Mouse (Mus musculus): Measurements from ENCODE around the gene Tfrc. TPM values are rescaled to one million over a fixed set of nuclear protein-coding genes. Genes with fewer than 3 reads are reported as not detected.

Gene Tfrc
- total RNA-seq, 4 experiments from 2014 or later: 54.4 to 75.4 (median 58.0) TPM

GRCm38 (mm10) chr16:32666671-32667551 is 58.2 kb downstream of the Tfrc start:
- DNase-seq (ENCODE audit: low spot score in 2 of 2): no peak

GRCm38 (mm10) chr16:32667552-32667872 is 58.8 kb downstream of the Tfrc start:
- DNase-seq (ENCODE audit: low spot score in 2 of 2): no peak

- no peak for DNase-seq (ENCODE audit: low spot score in 2 of 2)
Observed at GRCm38 (mm10) chr16:32668030-32668429, 59.3 kb downstream of the Tfrc start.

- no peak for DNase-seq (ENCODE audit: low spot score in 2 of 2)
Observed at GRCm38 (mm10) chr16:32668472-32668871, 59.8 kb downstream of the Tfrc start.

- DNase-seq (ENCODE audit: low spot score in 2 of 2): no peak
Observed at GRCm38 (mm10) chr16:32669243-32669642, 60.5 kb downstream of the Tfrc start.

GRCm38 (mm10) chr16:32670354-32671124 is 61.8 kb downstream of the Tfrc start:
- DNase-seq (ENCODE audit: low spot score in 2 of 2): no peak

- DNase-seq (ENCODE audit: low spot score in 2 of 2): no peak
Observed at GRCm38 (mm10) chr16:32671206-32671887, 62.6 kb downstream of the Tfrc start.

GRCm38 (mm10) chr16:32672250-32672649 is 63.5 kb downstream of the Tfrc start:
- DNase-seq (ENCODE audit: low spot score in 2 of 2): no peak

GRCm38 (mm10) chr16:32672861-32673560 is 64.3 kb downstream of the Tfrc start:
- no peak for DNase-seq (ENCODE audit: low spot score in 2 of 2)

- DNase-seq (ENCODE audit: low spot score in 2 of 2): no peak
Observed at GRCm38 (mm10) chr16:32674121-32674740, 65.5 kb downstream of the Tfrc start.

GRCm38 (mm10) chr16:32677040-32677700 is 68.5 kb downstream of the Tfrc start:
- no peak for DNase-seq (ENCODE audit: low spot score in 2 of 2)

- DNase-seq (ENCODE audit: low spot score in 2 of 2): no peak
Observed at GRCm38 (mm10) chr16:32677903-32678302, 69.2 kb downstream of the Tfrc start.

GRCm38 (mm10) chr16:32678812-32679211 is 70.1 kb downstream of the Tfrc start:
- no peak for DNase-seq (ENCODE audit: low spot score in 2 of 2)

- no peak for DNase-seq (ENCODE audit: low spot score in 2 of 2)
Observed at GRCm38 (mm10) chr16:32679976-32680375, 71.3 kb downstream of the Tfrc start.

GRCm38 (mm10) chr16:32680806-32681205 is 72.1 kb downstream of the Tfrc start:
- DNase-seq (ENCODE audit: low spot score in 2 of 2): no peak

- peak in 1 of 2 experiments; percentile 59 for DNase-seq (ENCODE audit: low spot score in 2 of 2)
Observed at GRCm38 (mm10) chr16:32682194-32682593, 73.5 kb downstream of the Tfrc start.
